Mouse (Mus musculus) thymus, postnatal 14 days (tissue): ENCODE data around the gene Klk12.
A peak's percentile ranks its signal among the peaks of the same experiment; 100 is the strongest.

ENCODE experiments used
- DNase-seq: peaks from one replicate; pipeline ENCODE4 v3.0.0; 2021

The Klk12 gene

GRCm38 (mm10) chr7:43797333-43797769 is 28.7 kb downstream of the Klk12 start, which contains the start of gene Klk8:
TSS of gene Klk8 (plus strand) at chr7:43797577.
- DNase-seq = peak; percentile 61

- DNase-seq = peak; percentile 48
Observed at GRCm38 (mm10) chr7:43797844-43798462, 29.3 kb downstream of the Klk12 start.

- DNase-seq = no peak
Observed at GRCm38 (mm10) chr7:43799876-43800275, 31.2 kb downstream of the Klk12 start.

- DNase-seq = no peak
Observed at GRCm38 (mm10) chr7:43810994-43811393, 42.3 kb downstream of the Klk12 start, which contains the start of gene Klk7. TSS of gene Klk7 (plus strand) at chr7:43811294.

GRCm38 (mm10) chr7:43815211-43815610 is 46.5 kb downstream of the Klk12 start:
- no peak for DNase-seq

DNA sequence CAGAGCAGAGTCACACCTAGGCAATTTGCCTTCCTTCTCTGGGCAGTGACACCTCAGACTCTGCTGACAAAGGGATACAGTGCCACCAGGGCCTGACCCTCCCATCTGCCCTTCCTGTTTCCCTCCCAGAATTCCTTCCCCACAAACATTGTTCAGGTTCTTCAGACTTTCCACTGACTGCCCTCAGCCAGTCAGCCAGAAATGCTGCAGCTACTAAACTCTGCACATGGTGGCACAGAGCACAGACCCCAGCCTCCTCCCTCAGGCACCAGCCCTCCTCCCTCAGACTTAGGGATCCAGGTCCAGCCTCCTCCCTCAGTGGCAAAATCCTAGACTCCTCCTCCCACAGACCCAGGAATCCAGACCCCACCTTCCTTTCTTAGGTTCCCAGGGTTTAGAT is 48.0 kb downstream of the Klk12 start:
- DNase-seq = no peak

DNA sequence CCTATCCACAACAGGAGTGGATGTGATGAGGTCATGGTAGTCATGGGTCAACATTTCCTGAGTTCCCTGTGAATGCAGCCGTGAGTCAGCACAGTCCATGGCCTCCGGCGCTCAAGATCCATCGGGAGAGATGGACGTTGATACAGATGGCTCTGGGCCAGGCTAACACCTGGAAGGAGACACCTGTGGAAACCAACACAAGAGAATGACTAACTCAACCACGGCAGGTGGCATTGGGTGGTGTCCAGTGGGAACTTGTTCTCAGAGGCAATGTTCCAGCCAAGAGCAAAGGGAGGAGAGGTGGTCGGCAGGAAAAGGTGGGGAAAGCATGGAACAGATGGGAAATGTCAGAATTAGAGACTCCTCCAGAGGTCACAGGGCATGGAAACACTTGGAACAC is 52.9 kb downstream of the Klk12 start:
- DNase-seq = no peak
